Mouse (Mus musculus) left cerebral cortex, postnatal 25 days (tissue): ENCODE data around the gene Zcchc12. TPM values are rescaled to one million over a fixed set of nuclear protein-coding genes. Genes with fewer than 3 reads are reported as not detected.

ENCODE experiments used
- DNase-seq, 2 experiments: peaks; one replicate each; pipeline ENCODE4 v3.0.0; 2022; ENCODE audit warnings: low spot score in 2 of 2, mixed read lengths in 1 of 2
- intact Hi-C: fragments of 180-260 bp; cut with DNase I; formaldehyde crosslinking; loops from one replicate; pipeline ENCODE4 v1.15.1; 2025
- total RNA-seq, 2 experiments: library from RNA; stranded (reverse); gene quantifications; 2 replicates each; pipeline ENCODE4 v1.2.3; 2021

Zcchc12 gene
- total RNA-seq: 10 to 100 TPM; 57.8 to 70.7 TPM

- intact Hi-C loops: no loop called here
- DNase-seq: peak; percentile 31 to 49
These were observed at the start of gene Zcchc12 for GRCm38 (mm10) chrX:36195736-36196525. Gene Zcchc12 (plus strand): TSS chrX:36195904.

GRCm38 (mm10) chrX:36146746-36147145 lies 49.0 kb upstream of the Zcchc12 start:
- intact Hi-C loops: no loop called here
- no peak for DNase-seq

- DNase-seq: no peak
- intact Hi-C loops: no loop called here
These were observed 45.6 kb upstream of the Zcchc12 start for GRCm38 (mm10) chrX:36150100-36150499.

GRCm38 (mm10) chrX:36156677-36157076 lies 39.0 kb upstream of the Zcchc12 start:
- DNase-seq: no peak
- intact Hi-C loops: no loop called here

GRCm38 (mm10) chrX:36161567-36161966 lies 34.1 kb upstream of the Zcchc12 start:
- DNase-seq: no peak
- intact Hi-C loops: no loop called here

- intact Hi-C loops: no loop called here
- DNase-seq: peak in 1 of 2 experiments; percentile 21
These were observed 12.1 kb upstream of the Zcchc12 start for GRCm38 (mm10) chrX:36183625-36184024.

- DNase-seq: no peak
- intact Hi-C loops: no loop called here
These were observed 9.7 kb upstream of the Zcchc12 start for GRCm38 (mm10) chrX:36186036-36186435.

GRCm38 (mm10) chrX:36186443-36186842 lies 9.3 kb upstream of the Zcchc12 start:
- intact Hi-C loops: no loop called here
- DNase-seq: no peak

GRCm38 (mm10) chrX:36193951-36194350 lies 1.8 kb upstream of the Zcchc12 start:
- peak in 1 of 2 experiments; percentile 16 for DNase-seq

GRCm38 (mm10) chrX:36209554-36209953 lies 13.8 kb downstream of the Zcchc12 start:
- intact Hi-C loops: no loop called here
- no peak for DNase-seq

More at GRCm38 (mm10) chrX:36193951-36194350, 1.8 kb upstream of the Zcchc12 start:
- intact Hi-C loops: no loop called here

GRCm38 (mm10) chrX:36211216-36211615 lies 15.5 kb downstream of the Zcchc12 start:
- DNase-seq: no peak
- intact Hi-C loops: no loop called here

- no peak for DNase-seq
- intact Hi-C loops: no loop called here
These were observed 25.7 kb downstream of the Zcchc12 start for GRCm38 (mm10) chrX:36221366-36221765.

GRCm38 (mm10) chrX:36225777-36226176 lies 30.1 kb downstream of the Zcchc12 start:
- DNase-seq: peak; percentile 82 to 84
- intact Hi-C loops: loop anchor here (1.0 to 5.0 kb wide), 3 partner anchors 102 to 168 kb away; partner anchors contain the start of gene Lonrf3

- DNase-seq: peak; percentile 26 to 44
- intact Hi-C loops: loop anchor here (1.0 to 5.0 kb wide), 3 partner anchors 101 to 167 kb away; partner anchors contain the start of gene Lonrf3
These were observed 30.9 kb downstream of the Zcchc12 start for GRCm38 (mm10) chrX:36226577-36226976.

GRCm38 (mm10) chrX:36228861-36229260 lies 33.2 kb downstream of the Zcchc12 start:
- intact Hi-C loops: loop anchor here (5.0 kb wide), 1 partner anchor 98 kb away; the partner anchor contains the start of gene Lonrf3
- no peak for DNase-seq

GRCm38 (mm10) chrX:36229273-36229672 lies 33.6 kb downstream of the Zcchc12 start:
- intact Hi-C loops: loop anchor here (5.0 kb wide), 1 partner anchor 98 kb away; the partner anchor contains the start of gene Lonrf3
- DNase-seq: no peak

- peak in 1 of 2 experiments; percentile 6 for DNase-seq
- intact Hi-C loops: no loop called here
These were observed 39.9 kb downstream of the Zcchc12 start for GRCm38 (mm10) chrX:36235652-36236051.
